Mouse (Mus musculus) liver, embryonic 14.5 days (tissue): Measurements from ENCODE around the gene Nrp2. TPM values are rescaled to one million over a fixed set of nuclear protein-coding genes. Genes with fewer than 3 reads are reported as not detected.

ENCODE experiments used
- ATAC-seq: fragments of 200-750 bp; cut with Nextera tagmentation; 2 replicates; pipeline ENCODE4 v1.8.0; 2017; ENCODE audit warnings: moderate number of reproducible peaks, mild to moderate bottlenecking, moderate library complexity; ENCODE audit not compliant: insufficient read depth
- DNase-seq, 3 experiments: peaks; one replicate each; pipeline ENCODE4 v3.0.0-alpha.2; 2012 to 2013; ENCODE audit warnings: low read depth in 3 of 3, low spot score in 3 of 3
- H3K27ac ChIP-seq: fragments of 300-500 bp; sonication (generic); 2 replicates; pipeline ENCODE4 v1.5.1; 2014; ENCODE audit warnings: moderate library complexity, mild to moderate bottlenecking, control low read depth, inconsistent platforms
- H3K27me3 ChIP-seq: fragments of 300-500 bp; sonication (generic); 2 replicates; pipeline ENCODE4 v1.6.1; 2014; ENCODE audit warnings: mild to moderate bottlenecking, low read length, moderate library complexity; ENCODE audit not compliant: control insufficient read depth, insufficient read depth
- H3K36me3 ChIP-seq: fragments of 300-500 bp; sonication (generic); replicated peaks from 2 replicates; pipeline ENCODE4 v1.6.1; 2014; ENCODE audit warnings: low read depth; ENCODE audit not compliant: control insufficient read depth, insufficient read depth
- H3K4me1 ChIP-seq, 2 experiments: fragments of 200-500 bp in 1 of 2; fragments of 300-500 bp in 1 of 2; sonication (generic) in 1 of 2; replicated peaks; 2 replicates each; pipeline ENCODE4 v1.6.1; 2012 to 2014; ENCODE audit warnings: antibody characterized with exemption in 1 of 2, inconsistent platforms in 1 of 2, low read length in 1 of 2; ENCODE audit not compliant: control insufficient read depth in 2 of 2, insufficient read depth in 2 of 2
- H3K4me2 ChIP-seq: fragments of 300-500 bp; sonication (generic); 2 replicates; pipeline ENCODE4 v1.6.1; 2014; ENCODE audit warnings: low read depth, mild to moderate bottlenecking, control low read depth, moderate library complexity
- H3K4me3 ChIP-seq, 2 experiments: fragments of 200-500 bp in 1 of 2; fragments of 300-500 bp in 1 of 2; sonication (generic) in 1 of 2; 2 replicates each; pipeline ENCODE4 v1.5.1; 2012 to 2014; ENCODE audit warnings: low read depth in 2 of 2, low read length in 2 of 2, mild to moderate bottlenecking in 2 of 2, control low read depth in 1 of 2, inconsistent platforms in 1 of 2, moderate library complexity in 1 of 2; ENCODE audit not compliant: insufficient read depth in 1 of 2
- H3K9ac ChIP-seq: fragments of 300-500 bp; sonication (generic); replicated peaks from 2 replicates; pipeline ENCODE4 v1.6.1; 2014; ENCODE audit warnings: mild to moderate bottlenecking, control low read depth, moderate library complexity
- H3K9me3 ChIP-seq: fragments of 300-500 bp; sonication (generic); 2 replicates; pipeline ENCODE4 v1.6.1; 2016; ENCODE audit warnings: low read length, mixed read lengths; ENCODE audit not compliant: control insufficient read depth
- CTCF ChIP-seq: IDR thresholded peaks from 2 replicates; pipeline ENCODE4 v1.5.1; 2016; ENCODE audit warnings: antibody characterized with exemption, low read depth, control low read depth
- EP300 ChIP-seq: IDR thresholded peaks from 2 replicates; pipeline ENCODE4 v1.6.1; 2016; ENCODE audit warnings: antibody characterized with exemption, low read depth
- WGBS: fragments of 180-500 bp; shearing (Covaris S2); extraction: QIAGEN DNeasy Blood & Tissue Kit; methylation state at CpG from one replicate; pipeline ENCODE4 v1.1.7; 2014; ENCODE audit not compliant: insufficient replicate concordance; 5-methylcytosine and 5-hydroxymethylcytosine counted together
- polyA plus RNA-seq, 2 experiments: library from polyadenylated mRNA; depleted of rRNA in 1 of 2; stranded (reverse) in 1 of 2; unstranded in 1 of 2; fragments of >200 nt; fragmentation: Nextera tagmentation in 1 of 2; extraction: Ambion mirVana in 1 of 2; gene quantifications; 2 replicates each; pipeline versions ENCODE4 v1.2.1 to v1.2.3; 2012 to 2014

Gene Nrp2
- polyA plus RNA-seq, 2 experiments: 0.32 to 0.76 TPM

DNA sequence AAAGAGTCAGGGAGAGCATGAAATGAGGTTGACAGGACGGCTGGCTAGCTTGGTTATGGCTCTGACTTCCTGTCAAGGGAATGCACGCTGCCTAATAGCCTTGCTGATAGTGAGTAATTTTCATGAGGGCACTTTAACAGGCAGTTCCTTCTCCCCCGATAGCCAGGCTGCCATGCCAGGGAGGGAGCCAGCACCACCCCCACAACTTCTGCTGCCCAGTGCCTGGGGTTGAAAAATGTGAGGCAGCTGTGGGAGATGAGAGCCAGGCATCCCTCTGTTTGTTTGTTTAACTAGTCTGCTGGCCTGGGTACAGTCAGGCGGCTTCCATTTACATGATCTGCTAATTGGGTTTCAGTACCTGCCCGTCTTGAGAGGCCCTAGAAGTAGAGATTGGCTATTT, 157.7 kb downstream of the Nrp2 start:
- 25% methylated on average over 5 of the region's 5 CpGs for WGBS
- Histone ChIP-seq H3K4me3 (no peak overlapping the region), H3K36me3 (no peaks in the 10 kb centered on the region), H3K9me3 (no peaks in the 10 kb centered on the region), H3K27ac (no peak overlapping the region), H3K27me3 (no peaks in the 10 kb centered on the region), H3K4me1 (peaks cover 0 to 2% of the 10 kb centered on the region in 2 experiments; a peak in 1 of 4 replicates), H3K9ac (no peak overlapping the region), H3K4me2 (no peak overlapping the region)
- ATAC-seq (no peak), DNase-seq (no peak)
- TF ChIP-seq EP300: no peak
- no peak for TF ChIP-seq CTCF
